Mouse (Mus musculus) forebrain, embryonic 12.5 days (tissue): Measurements from ENCODE around the gene Zdhhc4. TPM values are rescaled to one million over a fixed set of nuclear protein-coding genes. Genes with fewer than 3 reads are reported as not detected.

Experiments
- ATAC-seq: fragments of 200-750 bp; cut with Nextera tagmentation; 2 replicates; pipeline ENCODE4 v1.8.0; 2017; ENCODE audit warnings: moderate TSS enrichment; ENCODE audit not compliant: low FRiP score
- H3K27ac ChIP-seq: fragments of 300-500 bp; sonication (generic); 2 replicates; pipeline ENCODE4 v1.5.1; 2016; ENCODE audit warnings: mild to moderate bottlenecking
- H3K27me3 ChIP-seq: fragments of 300-500 bp; sonication (generic); 2 replicates; pipeline ENCODE4 v1.6.1; 2016; ENCODE audit warnings: mild to moderate bottlenecking
- H3K36me3 ChIP-seq: fragments of 300-500 bp; sonication (generic); replicated peaks from 2 replicates; pipeline ENCODE4 v1.6.1; 2016; ENCODE audit warnings: mild to moderate bottlenecking
- H3K4me1 ChIP-seq: fragments of 300-500 bp; sonication (generic); 2 replicates; pipeline ENCODE4 v1.6.1; 2016
- H3K4me2 ChIP-seq: fragments of 300-500 bp; sonication (generic); 2 replicates; pipeline ENCODE4 v1.6.1; 2016; ENCODE audit warnings: mild to moderate bottlenecking, moderate library complexity
- H3K4me3 ChIP-seq: fragments of 300-500 bp; sonication (generic); replicated peaks from 2 replicates; pipeline ENCODE4 v1.5.1; 2016; ENCODE audit warnings: mild to moderate bottlenecking
- H3K9ac ChIP-seq: fragments of 300-500 bp; sonication (generic); 2 replicates; pipeline ENCODE4 v1.6.1; 2016; ENCODE audit warnings: mild to moderate bottlenecking
- H3K9me3 ChIP-seq: fragments of 300-500 bp; sonication (generic); 2 replicates; pipeline ENCODE4 v1.6.1; 2016
- WGBS: fragments of 180-500 bp; shearing (Covaris S2); methylation state at CpG from one replicate; pipeline ENCODE4 v1.1.7; 2016; 5-methylcytosine and 5-hydroxymethylcytosine counted together
- polyA plus RNA-seq: library from polyadenylated mRNA; unstranded; fragments of >200 nt; fragmentation: Nextera tagmentation; extraction: Ambion mirVana; gene quantifications from 2 replicates; pipeline ENCODE4 v1.2.1, GENCODE M21; 2016

Zdhhc4 gene
- polyA plus RNA-seq, 1 experiment from 2014 or later: 78.2 TPM

DNA sequence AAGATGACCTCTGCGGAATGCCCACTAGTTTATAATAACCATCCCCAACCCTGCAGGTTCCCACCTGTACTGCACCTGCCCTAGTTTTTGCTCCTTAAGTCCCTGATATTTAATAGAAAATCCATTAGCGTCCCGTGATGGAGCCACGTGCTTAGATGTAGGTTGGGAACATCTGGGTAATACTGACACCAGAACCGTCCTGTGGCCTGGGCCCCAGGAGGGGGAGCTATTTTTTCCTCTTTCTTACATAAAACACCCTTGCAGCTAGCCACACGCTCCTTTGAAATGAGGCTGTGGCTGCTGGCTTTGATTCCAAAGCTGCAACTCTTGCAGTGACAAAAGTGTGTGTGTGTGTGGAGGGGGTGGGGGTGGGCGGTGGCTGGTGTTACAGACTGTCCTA is 30.2 kb upstream of the Zdhhc4 start:
- no peaks in the 10 kb centered on the region for H3K9me3 ChIP-seq
- H3K27ac ChIP-seq: no peak overlapping the region
- peaks cover 24% of the 10 kb centered on the region for H3K4me1 ChIP-seq
- no peak overlapping the region for H3K4me2 ChIP-seq
- ATAC-seq: no peak
- H3K9ac ChIP-seq: no peak overlapping the region
- no peaks in the 10 kb centered on the region for H3K36me3 ChIP-seq
- 35% methylated on average over 7 of the region's 7 CpGs for WGBS
- H3K4me3 ChIP-seq: no peak overlapping the region
- peaks cover 40% of the 10 kb centered on the region for H3K27me3 ChIP-seq

DNA sequence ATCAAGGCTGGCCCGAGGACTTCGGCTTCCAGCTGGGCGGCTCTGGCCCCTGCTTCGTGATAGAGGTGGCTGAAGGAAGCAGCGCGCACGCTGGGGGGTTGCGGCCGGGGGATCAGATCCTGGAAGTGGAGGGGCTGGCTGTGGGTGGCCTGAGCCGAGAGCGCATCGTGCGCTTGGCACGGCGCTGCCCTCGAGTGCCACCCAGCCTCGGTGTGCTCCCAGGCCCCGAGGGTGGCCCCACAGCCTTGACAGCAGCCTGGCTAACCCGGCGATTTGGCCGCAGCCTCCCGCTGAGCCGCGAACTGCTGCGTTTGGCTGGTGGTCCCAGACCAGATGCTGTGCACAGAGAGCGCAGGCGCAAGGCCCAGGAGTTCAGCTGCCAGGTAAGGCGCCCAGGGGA is 28.5 kb upstream of the Zdhhc4 start:
- Histone ChIP-seq H3K4me3 (peak overlapping the region; percentile 17), H3K9ac (peak overlapping the region; percentile 33; the same call in 1 of the 2 replicates), H3K27me3 (peaks cover 28% of the 10 kb centered on the region), H3K27ac (no peak overlapping the region), H3K4me2 (peak overlapping the region; percentile 40), H3K9me3 (0 out of 2 replicates have a peak, but pooled peaks cover 8% of the 10 kb centered on the region), H3K36me3 (no peaks in the 10 kb centered on the region), H3K4me1 (peaks cover 15% of the 10 kb centered on the region)
- no peak for ATAC-seq
- 5% methylated on average over 28 of the region's 28 CpGs for WGBS

DNA sequence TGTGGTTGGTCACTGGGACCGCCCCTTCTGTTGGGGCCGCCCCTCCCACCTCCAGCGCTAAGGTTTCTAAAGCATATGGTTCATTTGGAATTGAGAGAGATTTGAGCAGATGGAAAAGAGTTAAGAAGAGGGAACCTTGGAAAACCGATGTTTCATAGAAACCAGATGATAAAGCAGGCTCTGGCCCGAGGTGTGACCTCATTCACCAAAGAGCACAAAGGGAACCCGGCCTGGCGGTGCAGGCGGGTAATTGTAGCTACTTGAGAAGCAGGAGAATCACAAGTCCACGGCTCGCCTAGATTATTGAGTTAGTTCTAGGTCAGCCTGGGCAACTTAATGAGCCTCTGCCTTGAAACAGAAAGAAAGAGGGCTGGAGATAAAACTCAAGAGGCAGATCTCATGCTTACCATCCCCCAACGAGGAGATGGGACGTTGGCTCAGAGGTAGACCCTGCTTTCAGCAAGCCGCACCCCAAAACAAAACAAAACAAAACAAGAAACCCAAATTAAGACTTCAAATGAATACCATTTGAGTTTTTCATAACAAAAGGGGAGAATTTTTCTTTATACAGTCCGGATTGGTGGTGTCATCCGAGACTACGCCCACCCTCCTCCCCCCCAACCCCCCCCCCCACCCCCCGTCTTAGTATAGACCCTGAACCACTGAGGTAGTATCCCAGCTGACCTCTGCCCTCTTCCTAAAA is 27.8 kb upstream of the Zdhhc4 start, which contains the start of gene Grid2ip:
Gene Grid2ip, plus strand, starts transcription at position 653 of the 703 bp plus-strand sequence.
- H3K36me3 ChIP-seq: no peaks in the 10 kb centered on the region
- 0 out of 2 replicates have a peak, but pooled peaks cover 9% of the 10 kb centered on the region for H3K9me3 ChIP-seq
- H3K27me3 ChIP-seq: peaks cover 24% of the 10 kb centered on the region
- no peak within 1 kb of the TSS for H3K27ac ChIP-seq
- peak within 1 kb of the TSS; percentile 33; the same call in 1 of the 2 replicates for H3K9ac ChIP-seq
- peaks cover 15% of the 10 kb centered on the region for H3K4me1 ChIP-seq
- 13% methylated on average over 16 of the region's 17 CpGs for WGBS
- H3K4me3 ChIP-seq: peak within 1 kb of the TSS; percentile 17
- no peak for ATAC-seq
- H3K4me2 ChIP-seq: peak within 1 kb of the TSS; percentile 40

DNA sequence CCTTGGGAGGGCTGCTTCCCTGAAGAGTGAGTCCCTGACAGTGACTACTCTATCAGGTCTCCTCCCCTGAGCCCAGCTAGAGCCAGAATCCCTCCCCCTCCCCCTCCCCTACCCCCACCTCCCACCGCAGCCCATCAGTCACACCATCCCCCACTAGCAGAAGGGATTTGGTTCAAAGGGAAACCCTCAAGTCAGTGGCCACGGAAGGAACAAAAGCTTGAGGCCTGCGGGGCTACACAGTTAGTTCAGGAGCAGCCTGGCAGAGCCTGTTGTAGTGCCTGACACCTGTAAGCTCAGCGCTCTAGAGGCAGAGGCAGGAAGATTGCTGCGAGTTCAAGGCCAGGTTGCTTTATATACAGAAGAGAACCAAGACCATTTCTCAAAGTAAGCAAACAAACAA is 27.0 kb upstream of the Zdhhc4 start:
- no peak overlapping the region for H3K27ac ChIP-seq
- no peaks in the 10 kb centered on the region for H3K36me3 ChIP-seq
- H3K9ac ChIP-seq: no peak overlapping the region
- H3K4me3 ChIP-seq: no peak overlapping the region
- H3K9me3 ChIP-seq: 0 out of 2 replicates have a peak, but pooled peaks cover 9% of the 10 kb centered on the region
- no peak overlapping the region for H3K4me2 ChIP-seq
- H3K4me1 ChIP-seq: peaks cover 15% of the 10 kb centered on the region
- WGBS: 36% methylated on average over 5 of the region's 5 CpGs
- ATAC-seq: no peak
- peaks cover 24% of the 10 kb centered on the region for H3K27me3 ChIP-seq

DNA sequence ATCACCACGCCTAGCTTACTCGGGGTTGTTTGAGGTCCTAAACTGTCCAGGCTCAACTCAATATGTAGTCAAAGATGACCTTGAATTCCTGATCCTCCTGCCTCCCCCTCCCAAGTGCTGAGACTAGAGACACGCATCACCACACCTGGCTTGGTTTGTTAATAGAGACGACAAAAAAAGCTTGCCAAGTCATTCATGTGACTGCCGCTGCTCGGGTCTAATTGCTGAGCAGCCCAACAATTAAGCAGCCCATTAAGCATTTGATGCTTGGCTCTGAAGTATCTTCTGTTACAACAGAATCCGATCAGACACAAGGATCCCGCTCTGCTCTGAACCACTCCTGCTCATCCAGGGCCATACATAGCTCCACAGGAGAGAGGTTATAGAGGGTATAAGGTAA is 17.3 kb upstream of the Zdhhc4 start:
- Histone ChIP-seq H3K9me3 (0 out of 2 replicates have a peak, but pooled peaks cover 8% of the 10 kb centered on the region), H3K9ac (no peak overlapping the region), H3K4me2 (no peak overlapping the region), H3K36me3 (no peaks in the 10 kb centered on the region), H3K27me3 (0 out of 2 replicates have a peak, but pooled peaks cover 6% of the 10 kb centered on the region), H3K4me3 (no peak overlapping the region), H3K4me1 (no peaks in the 10 kb centered on the region; the same call in 1 of the 2 replicates), H3K27ac (no peak overlapping the region)
- no peak for ATAC-seq
- WGBS: 57% methylated on average over 8 of the region's 8 CpGs

- no peaks in the 10 kb centered on the region for H3K4me1 ChIP-seq
- ATAC-seq: no peak
- H3K27me3 ChIP-seq: peaks cover 22% of the 10 kb centered on the region
These were observed 10.5 kb upstream of the Zdhhc4 start for GRCm38 (mm10) chr5:143339603-143340002.

GRCm38 (mm10) chr5:143336559-143336958 is 7.5 kb upstream of the Zdhhc4 start:
- H3K36me3 ChIP-seq: no peaks in the 10 kb centered on the region
- no peak overlapping the region for H3K4me2 ChIP-seq
- H3K4me1 ChIP-seq: no peaks in the 10 kb centered on the region
- ATAC-seq: no peak
- peaks cover 23% of the 10 kb centered on the region for H3K27me3 ChIP-seq
- H3K4me3 ChIP-seq: no peak overlapping the region
- no peak overlapping the region for H3K27ac ChIP-seq
- no peak overlapping the region for H3K9ac ChIP-seq
- H3K9me3 ChIP-seq: no peaks in the 10 kb centered on the region
- WGBS: 65% methylated on average over 6 of the region's 6 CpGs

More at GRCm38 (mm10) chr5:143339603-143340002, 10.5 kb upstream of the Zdhhc4 start:
- Histone ChIP-seq H3K4me3 (no peak overlapping the region), H3K36me3 (no peaks in the 10 kb centered on the region), H3K9ac (no peak overlapping the region), H3K4me2 (no peak overlapping the region), H3K9me3 (no peaks in the 10 kb centered on the region), H3K27ac (no peak overlapping the region)
- whole genome bisulfite sequencing: 55% methylated on average over 6 of the region's 6 CpGs

DNA sequence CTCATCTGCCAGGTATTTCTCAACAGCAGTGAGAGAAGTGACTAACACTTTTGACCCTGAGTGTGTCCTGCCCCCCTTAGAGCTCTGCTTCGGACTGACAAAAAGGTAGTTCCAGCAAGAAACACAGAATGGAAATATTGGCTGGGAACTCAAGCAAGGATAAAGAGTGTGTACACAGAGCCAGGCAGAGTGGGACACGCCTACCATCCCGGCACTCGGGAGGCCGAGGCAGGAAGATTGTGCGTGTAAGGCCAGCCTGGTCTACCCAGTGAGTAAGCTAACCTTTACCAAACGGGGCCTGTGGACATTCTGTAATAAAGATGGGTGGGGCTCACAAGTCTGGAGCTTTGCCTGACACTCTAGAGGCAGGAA is 6.0 kb upstream of the Zdhhc4 start:
- Histone ChIP-seq H3K4me1 (peaks cover 1% of the 10 kb centered on the region), H3K36me3 (no peaks in the 10 kb centered on the region), H3K9me3 (no peaks in the 10 kb centered on the region), H3K4me3 (no peak overlapping the region), H3K27me3 (peaks cover 23% of the 10 kb centered on the region), H3K4me2 (no peak overlapping the region), H3K9ac (no peak overlapping the region), H3K27ac (no peak overlapping the region)
- WGBS: 83% methylated on average over 7 of the region's 7 CpGs
- no peak for ATAC-seq

DNA sequence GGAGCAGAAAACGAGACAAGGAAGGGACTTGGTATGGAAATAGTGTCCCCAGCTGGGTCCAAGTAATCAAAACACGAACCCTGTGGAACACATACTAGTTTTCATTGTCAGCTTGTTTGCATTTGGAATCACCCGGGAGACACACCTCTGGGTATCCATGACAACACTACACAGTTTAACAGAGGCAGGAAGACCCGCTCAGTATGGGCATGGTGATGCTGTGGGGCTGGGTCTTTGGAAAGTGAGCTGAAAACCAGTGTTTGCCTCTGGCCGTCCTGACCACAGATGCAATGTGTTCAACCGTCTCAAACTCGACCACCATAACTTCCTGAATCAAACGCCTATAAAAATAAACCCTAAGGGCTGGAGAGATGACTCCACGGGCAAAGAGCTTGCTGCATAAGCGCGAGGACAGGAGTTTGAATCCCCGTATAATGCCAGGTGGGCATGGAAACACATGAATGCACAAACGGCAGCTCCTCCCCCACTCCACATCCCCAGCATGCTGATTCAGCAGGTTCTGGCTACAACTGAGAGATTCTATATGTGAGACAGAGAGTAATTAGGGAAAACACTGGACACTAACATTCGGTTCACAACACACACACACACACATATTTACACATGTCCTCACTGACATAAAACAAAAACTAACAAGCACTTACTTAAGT is 5.5 kb upstream of the Zdhhc4 start:
- WGBS: 78% methylated on average over 14 of the region's 14 CpGs
- Histone ChIP-seq H3K36me3 (no peaks in the 10 kb centered on the region), H3K27me3 (peaks cover 18% of the 10 kb centered on the region)

GRCm38 (mm10) chr5:143333872-143334271 is 4.8 kb upstream of the Zdhhc4 start:
- Histone ChIP-seq H3K27me3 (peaks cover 16% of the 10 kb centered on the region), H3K36me3 (no peaks in the 10 kb centered on the region), H3K9me3 (no peaks in the 10 kb centered on the region), H3K4me1 (peaks cover 7% of the 10 kb centered on the region), H3K9ac (no peak overlapping the region), H3K4me3 (no peak overlapping the region), H3K4me2 (no peak overlapping the region), H3K27ac (no peak overlapping the region)
- no peak for ATAC-seq
- WGBS: 18% methylated on average over 5 of the region's 5 CpGs

More for the DNA sequence above, 5.5 kb upstream of the Zdhhc4 start:
- no peak overlapping the region for H3K4me3 ChIP-seq
- H3K27ac ChIP-seq: no peak overlapping the region
- ATAC-seq: no peak
- H3K9me3 ChIP-seq: no peaks in the 10 kb centered on the region
- H3K4me1 ChIP-seq: peaks cover 7% of the 10 kb centered on the region
- no peak overlapping the region for H3K4me2 ChIP-seq
- H3K9ac ChIP-seq: no peak overlapping the region

- H3K4me2 ChIP-seq: no peak overlapping the region
- no peak for ATAC-seq
- no peak overlapping the region for H3K4me3 ChIP-seq
- H3K4me1 ChIP-seq: peaks cover 22% of the 10 kb centered on the region
- H3K36me3 ChIP-seq: peaks cover 78% of the 10 kb centered on the region
- 87% methylated on average over 8 of the region's 8 CpGs for WGBS
- no peaks in the 10 kb centered on the region for H3K27me3 ChIP-seq
- H3K27ac ChIP-seq: no peak overlapping the region
- no peaks in the 10 kb centered on the region for H3K9me3 ChIP-seq
- no peak overlapping the region for H3K9ac ChIP-seq
These were observed 11.8 kb downstream of the Zdhhc4 start for GRCm38 (mm10) chr5:143317288-143317610.

GRCm38 (mm10) chr5:143316605-143317287 is 12.3 kb downstream of the Zdhhc4 start:
- WGBS: 94% methylated on average over 5 of the region's 5 CpGs
- Histone ChIP-seq H3K4me1 (peaks cover 23% of the 10 kb centered on the region), H3K9ac (no peak overlapping the region), H3K27me3 (no peaks in the 10 kb centered on the region), H3K27ac (no peak overlapping the region), H3K9me3 (no peaks in the 10 kb centered on the region), H3K36me3 (peaks cover 78% of the 10 kb centered on the region), H3K4me3 (no peak overlapping the region), H3K4me2 (no peak overlapping the region)
- no peak for ATAC-seq
